Mouse (Mus musculus): Measurements from ENCODE around the gene Nnat.
"Not testable (repeated sequence)": the region's sequence is repeated elsewhere in the genome, so short reads cannot be mapped to it uniquely, and the experiment has no call there.

Nnat gene

DNA sequence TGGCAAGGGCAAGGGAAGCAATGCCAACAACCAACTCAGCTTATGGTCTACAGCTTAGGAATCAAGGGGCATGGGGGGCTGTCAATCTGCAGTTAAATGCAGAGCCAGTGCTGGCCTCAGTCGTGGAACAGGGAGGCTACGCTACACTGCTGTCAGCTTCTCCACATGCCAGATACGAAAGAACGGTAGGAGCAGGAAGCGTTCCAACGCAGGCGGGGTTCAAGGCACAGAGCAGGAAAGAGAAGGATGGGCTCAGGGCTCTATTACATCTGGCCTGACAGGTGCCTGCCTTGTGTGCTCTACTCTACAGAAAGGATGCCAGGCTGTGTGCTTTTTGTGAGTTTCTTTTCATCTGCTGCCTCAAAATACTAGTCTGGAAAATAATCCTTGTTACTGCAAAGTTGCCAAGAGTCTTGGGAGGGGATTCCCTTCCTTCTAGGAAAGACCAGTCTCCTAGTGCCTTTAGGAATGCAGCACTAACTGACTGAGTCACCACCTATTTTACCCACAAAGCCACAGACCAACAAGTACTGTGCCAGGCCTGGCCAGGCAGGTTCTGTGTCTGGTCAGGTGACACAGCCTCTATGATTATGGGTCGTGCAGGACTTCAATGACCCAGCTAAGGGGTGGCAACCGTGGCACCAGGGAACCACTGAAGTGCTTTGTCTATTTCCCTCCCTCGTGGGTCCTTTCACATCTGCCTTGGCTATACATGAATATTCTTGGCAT is 7.6 kb upstream of the Nnat start:
- in situ Hi-C loops (cut with MboI, MseI), result no loop called here

DNA sequence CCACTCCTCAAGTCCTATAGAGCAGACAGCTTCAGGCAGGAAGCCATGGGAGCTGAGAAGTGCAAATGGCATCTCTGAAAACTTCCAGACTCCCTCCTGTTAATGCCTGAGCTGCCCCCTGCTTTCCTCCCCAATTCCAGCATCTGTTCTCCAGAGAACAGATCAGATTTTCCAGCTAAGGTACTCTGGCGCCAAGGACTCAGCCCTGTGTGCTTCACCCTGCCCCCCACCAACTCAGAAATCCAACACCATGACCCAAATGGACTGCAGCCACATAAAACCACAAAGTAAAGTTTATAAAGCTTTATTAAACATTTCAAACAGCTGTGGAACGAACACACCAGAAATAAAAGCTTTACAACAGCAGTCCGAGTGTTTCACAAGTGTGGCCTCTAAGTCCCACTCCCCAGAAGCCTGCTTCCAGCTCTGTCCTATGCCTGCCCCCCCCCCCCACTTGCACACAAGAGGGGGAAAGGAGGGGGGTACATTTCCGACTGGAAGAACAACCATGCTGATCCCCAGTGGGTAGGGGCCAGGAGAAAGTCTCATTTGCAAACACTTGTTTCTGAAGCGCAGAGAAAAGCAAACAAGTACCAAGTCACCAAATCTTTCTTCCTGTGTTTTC is 3.7 kb upstream of the Nnat start:
- in situ Hi-C loops (cut with MboI, MseI), result no loop called here

DNA sequence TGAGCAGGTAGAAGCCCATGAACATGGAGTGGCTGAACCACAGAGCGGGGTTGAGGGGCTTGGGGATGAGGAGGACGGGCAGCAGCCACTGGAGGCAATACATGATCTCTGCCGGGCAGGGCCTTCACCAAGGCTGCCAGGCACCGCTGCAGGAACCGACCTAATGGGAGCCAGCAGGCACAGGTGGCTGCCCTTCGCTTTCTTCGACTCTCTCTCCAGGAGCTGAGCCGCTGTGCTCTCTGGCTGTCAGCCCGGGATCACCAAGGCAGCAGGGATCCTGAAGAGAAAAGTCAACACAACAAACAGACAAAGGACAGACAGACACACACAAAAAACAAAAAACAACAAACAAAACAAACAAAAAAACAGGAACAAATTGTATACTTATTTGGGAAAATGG is 1.8 kb upstream of the Nnat start:
- in situ Hi-C loops (cut with MboI, MseI), result no loop called here

DNA sequence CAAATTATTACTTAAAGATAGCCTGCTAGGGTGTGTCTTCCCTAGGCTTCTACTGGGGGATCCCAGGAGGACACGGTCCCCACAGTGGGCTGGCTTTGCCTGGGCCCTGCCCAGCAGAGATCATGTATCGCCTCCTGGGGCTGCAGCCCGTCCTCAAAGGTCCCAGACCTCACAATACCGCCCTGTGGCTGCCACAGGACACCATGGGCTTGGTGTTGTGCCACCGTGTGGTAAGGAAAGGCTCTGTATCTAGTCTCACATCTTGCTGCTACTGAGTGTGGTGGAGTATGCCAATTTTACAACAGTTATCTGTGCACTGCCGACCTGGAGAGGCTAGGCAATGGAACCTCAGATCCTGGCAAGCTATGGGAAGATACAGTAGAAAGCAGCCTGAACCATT is 1.4 kb upstream of the Nnat start:
- in situ Hi-C loops (cut with MboI, MseI), result no loop called here

DNA sequence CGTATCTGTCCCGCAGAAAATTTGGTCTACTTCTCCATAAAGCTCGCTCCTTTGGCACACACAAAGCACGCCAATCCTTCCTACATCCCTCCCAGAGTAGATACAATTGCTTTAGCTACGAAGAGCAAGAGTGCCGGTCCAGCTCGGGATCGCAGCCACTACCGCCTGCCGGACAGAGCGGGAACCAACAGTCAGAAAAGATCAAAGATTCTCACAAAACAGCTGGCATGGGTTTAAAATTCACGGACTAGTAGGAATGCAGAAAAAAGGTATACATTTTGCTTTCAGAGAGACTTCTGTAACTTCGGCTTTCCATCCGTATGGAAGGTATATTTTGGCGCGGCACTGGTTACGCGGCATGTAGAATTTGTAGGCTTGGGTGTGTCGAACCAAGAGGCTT is 438 bp upstream of the Nnat start:
- in situ Hi-C loops (cut with MboI, MseI), result no loop called here

DNA sequence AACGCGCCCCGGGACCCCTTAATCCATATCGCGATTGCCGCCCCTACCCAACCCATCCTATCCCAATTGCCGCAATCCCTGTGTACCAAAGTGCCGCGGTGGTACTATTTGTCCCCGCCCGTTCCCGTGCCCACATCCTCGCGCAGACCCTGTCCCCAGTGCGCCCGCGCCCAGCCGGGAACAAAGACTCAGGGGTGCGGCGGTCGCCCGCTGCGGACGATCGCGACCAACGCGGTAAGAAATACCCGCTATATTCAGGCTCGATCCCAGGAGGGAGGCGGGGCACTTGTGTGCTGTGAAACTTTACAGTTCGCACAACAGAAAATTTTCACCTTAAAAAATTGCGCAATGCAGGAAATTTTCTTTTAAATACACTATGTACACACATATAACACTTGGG is 424 bp downstream of the Nnat start:
- in situ Hi-C loops (cut with MboI, MseI), result no loop called here

DNA sequence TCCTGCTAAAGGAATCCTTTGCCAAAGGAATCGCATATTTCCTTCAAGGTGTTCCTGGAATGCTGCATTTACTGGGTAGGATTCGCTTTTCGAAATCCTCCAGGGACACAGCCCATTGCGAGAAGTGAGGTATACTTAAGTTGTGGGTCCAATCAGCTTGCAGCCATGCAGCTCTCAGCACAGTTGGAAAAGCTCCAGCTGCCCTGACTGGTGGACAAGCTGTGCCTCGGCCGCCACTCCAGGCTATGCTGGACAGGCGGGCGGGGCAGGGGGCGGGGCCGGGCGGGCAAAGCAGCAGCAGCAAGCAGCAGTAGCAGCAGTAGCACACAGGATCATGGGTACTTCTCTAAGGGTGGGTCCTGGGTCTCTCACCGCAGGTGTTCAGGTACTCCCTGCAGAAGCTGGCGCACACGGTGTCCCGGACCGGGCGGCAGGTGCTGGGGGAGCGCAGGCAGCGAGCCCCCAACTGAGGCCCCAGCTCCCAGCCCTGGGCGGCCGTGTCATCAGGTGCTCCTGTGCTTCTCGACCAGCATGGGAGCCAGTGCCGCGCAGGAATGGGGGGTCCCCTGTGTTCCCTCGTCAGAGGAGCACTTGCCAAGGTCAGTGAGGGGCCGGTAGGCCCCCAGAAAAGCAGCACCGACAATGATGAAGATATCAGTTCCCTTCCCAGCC is 1.4 kb downstream of the Nnat start:
- in situ Hi-C loops (cut with MboI, MseI), result no loop called here

DNA sequence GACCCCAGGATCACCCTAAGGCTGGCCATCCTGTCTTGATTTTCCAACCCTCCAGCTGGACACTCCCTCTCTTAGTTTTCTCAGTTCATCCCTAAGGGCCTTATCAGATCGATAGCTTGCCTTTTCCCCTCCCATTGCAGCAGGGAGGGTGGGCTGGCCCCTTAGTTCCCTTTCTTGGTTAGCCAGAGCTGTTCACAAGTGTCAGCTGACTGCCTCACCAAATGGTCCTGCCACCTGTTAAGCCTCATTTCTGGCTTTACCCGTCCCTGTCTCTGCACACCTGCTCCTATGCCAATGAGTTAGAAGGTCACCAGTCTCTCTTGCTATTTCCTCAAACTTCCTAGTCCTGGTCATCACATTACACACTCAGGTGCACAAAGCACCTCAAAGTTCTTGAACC is 3.2 kb downstream of the Nnat start:
- in situ Hi-C loops (cut with MboI, MseI), result no loop called here

DNA sequence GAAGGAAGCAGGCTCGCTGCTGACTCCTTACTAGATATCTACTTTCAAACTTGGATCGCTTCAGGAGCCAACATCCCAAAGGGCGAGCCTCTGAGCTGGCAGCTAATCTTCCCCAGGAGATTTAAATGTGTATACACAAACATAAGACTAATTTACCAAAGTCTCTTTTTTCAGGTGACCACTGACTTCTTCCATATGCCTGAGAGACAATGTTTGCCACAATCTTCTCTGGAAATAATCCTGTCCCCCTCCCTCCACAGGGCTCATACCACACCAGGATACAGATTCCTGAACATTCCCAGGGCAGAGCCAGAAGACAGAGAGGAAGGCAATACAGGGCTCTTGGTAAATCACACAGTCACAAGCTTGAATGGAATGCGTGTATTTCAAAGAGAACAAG is 4.8 kb downstream of the Nnat start:
- in situ Hi-C loops (cut with MboI, MseI), result no loop called here

DNA sequence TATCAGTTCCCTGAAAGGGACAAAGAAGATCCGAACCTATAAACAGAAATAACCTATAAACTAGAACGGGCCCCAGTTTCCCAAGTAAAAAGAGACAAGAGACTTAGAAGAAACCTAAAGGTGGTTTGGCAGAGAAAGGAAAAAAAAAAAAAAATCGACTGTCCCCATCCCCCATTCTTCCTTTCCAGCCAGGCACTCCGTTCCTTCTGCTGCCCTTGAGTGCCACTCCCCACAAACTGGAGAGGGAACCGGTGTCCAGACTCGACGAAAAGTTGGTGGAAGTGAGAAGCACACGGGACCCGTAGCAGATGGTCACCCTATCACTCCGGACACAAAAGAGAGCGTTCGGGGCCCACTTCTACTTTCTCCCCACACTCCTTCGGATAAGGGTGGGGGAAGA is 5.6 kb downstream of the Nnat start:
- in situ Hi-C loops (cut with MboI, MseI), result no loop called here

DNA sequence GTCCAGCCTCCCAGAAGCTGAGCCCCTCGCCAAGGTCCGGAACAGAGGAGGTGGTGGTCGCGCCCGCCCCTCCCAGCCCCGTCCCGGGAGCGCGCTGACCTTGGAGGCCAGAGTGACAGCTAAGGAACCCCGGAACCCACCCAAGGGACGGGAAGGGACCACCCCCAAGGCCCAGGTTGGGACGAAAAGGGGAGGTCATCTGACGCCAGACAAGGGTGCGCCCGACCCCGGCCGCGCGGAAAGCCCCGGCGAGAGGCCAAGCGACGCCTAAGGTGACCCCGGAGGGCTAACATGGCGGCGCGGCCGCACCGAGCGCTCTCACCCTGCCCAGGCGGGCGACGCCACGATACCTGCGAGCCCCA is 6.0 kb downstream of the Nnat start:
- in situ Hi-C loops (cut with MboI, MseI), result no loop called here

DNA sequence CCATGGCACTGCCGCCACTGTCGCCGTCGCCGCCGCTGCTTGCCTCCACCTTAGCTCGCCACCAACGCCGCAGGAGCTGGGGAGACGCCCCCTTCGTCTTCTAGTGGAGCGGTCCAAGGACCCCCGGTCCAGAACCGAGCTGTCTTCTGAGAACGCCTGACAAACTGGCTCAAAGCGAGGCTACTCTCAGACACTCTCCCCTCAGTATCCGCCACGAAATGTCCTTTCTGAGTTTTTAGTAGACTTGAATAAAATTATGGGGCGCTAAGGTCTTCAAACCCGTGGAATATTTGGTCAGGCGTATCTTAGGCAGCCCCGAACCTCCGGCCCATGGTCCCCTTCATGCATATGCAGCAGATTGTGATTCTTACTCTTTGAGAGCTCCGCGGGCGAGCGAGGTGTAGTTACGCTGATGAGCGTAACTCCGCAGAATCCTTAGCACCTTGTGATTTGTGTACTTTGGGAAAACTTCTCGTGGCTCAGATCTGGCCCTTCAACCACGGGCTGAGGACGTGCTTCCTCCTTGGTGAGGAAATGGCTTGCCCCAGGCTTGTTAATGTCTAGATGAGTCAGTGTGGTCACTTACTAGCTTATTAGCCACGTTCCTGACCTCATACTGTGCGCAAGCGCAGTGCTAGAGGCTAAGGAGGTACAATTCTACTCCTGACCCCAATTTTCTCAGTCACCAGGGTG is 6.5 kb downstream of the Nnat start:
- in situ Hi-C loops (cut with MboI, MseI), result no loop called here

DNA sequence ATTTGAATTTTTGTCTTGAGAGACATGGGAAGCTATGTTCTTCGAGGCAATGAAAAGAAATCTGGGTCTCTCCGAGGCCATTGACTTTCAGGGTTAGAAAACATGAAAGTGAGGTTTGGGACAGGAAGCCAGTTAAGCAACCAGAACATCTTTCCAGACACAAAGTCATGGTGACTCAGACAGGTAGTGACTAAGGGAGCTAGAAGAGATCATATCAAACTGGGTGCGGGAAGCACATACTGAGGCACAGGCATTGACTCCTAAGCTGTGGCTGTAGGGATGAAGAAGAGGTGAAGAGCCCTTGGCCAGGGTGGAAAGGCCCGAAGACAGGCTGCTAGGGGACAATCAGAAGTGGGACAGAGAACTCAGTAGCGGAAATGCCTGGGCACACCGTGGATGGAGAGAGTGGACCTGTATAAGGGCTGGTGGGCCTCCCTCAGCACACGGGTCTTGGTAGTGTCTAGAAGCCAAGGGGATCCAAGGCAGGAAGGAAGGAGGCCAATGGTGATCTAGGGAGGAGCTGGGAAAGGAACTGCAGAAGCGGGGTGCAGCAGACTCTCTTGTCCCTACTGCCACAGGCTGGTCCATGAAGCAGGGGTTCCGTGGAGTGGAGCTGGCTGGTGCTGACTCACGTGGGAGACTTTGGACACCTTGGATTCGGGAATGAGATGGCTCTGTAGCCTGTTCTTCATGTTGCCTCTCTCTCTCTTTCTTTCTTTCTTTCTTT is 7.5 kb downstream of the Nnat start:
- in situ Hi-C loops (cut with MboI, MseI), result no loop called here

DNA sequence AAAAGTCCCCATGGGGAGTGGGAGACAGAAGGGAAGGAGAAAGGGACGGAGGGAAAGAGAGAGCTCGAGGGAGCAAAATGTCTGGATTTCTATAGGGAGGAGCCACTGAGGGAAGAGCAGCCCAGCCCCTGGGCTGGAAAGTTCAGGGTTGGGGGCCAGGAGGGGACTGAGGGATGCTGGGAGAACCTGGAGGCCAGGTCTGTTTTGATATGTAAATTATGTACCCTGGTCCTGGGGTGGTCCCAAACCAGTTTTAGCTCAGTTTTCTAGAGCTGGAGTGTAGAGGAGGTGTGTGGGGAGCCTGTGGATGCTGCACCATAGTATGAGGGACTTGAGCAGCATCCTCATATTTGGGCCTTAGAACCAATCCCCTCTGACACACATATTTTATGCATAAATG is 9.0 kb downstream of the Nnat start:
- in situ Hi-C loops (cut with MboI, MseI), result no loop called here

DNA sequence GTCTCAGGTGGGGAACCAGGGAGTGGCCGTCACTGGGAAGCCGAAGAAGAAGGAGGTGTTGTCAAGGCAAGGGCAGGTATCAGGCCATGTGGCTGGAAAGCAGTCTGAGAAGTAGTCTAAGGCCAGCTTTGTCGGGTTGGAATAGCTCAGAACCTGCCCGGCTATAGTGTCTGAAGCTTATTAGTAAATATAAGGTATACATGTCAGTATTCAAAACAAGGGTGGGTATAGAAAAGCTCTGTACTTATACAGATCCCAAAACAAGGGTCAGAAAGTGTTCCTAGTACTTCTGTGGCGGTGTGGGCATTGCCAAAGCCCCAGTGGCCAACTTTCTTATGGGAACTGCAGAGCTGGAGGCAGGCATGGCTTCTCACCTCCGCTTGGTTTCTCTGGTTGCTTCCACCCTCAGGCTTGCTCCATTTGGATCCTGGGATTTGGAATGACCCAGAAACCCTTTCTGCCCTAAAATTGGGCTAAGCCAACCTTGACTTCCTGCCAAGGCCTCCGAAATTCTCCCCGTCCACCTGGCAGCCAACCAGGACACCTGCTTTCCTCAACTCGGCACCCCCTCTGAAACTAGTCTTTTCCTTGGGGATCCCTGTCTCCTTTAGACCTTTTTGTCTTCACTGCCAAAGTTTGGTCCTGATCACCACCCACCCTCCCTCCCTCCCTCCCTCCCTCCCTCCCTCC is 10.1 kb downstream of the Nnat start:
- in situ Hi-C loops (cut with MboI, MseI), result loop anchor here (5.0 kb wide), 3 partner anchors 108 to 233 kb away; no protein-coding TSS in a partner anchor

DNA sequence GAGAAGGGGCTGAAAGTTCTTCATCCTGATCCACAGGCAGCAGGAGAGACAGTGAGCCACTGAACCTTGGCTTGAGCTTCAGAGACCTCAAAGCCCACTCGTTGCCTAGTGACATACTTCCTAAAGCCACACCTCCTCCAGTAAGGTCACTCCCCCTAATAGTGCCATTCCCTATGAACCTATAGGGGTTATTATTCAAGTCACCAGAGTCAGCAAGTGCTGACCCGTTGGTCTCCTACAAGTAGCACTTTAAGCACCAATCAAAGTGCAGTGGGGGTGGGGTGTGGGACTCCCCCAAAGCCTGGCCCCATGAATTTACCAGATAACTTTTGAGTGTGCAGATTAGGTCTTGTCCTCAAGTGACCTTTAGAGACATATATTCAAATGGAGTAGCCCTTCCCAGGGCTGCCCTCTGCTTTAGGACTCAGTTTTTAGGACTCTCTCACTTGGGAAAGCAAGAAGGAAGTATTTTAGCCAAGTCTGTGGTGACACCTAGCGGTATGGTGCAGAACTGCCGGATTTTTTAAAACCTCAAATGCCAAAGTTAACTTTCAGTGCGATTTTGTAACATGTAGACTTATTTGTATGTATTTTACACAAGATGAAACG is 11.4 kb downstream of the Nnat start, which contains the start of gene Blcap:
Blcap (minus strand) TSS at position 51 of the 609 bp plus-strand sequence.
- in situ Hi-C loops (cut with MboI, MseI), result loop anchor here (5.0 kb wide), 3 partner anchors 109 to 234 kb away; no protein-coding TSS in a partner anchor

DNA sequence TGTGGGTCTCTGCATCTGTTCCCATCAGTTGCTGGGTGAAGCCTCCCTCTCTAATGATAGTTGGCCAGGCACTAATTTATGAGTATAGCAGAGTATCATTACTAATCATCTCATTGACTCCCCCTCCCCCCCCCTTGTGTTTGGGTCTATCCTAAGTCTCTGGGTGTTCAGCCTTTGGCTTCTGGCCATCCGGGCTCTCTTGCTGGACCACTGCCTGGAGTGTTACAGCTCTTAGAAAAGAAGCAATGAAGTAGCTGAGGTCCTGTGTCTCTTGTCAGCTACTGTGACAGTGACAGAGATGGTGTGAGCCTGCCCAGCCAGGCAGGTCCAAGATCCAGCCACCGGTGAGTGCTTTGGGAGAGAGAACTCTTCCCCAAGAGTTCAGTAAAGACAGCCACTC is 12.9 kb downstream of the Nnat start:
- in situ Hi-C loops (cut with MboI, MseI), result loop anchor here (5.0 kb wide), 3 partner anchors 110 to 235 kb away; no protein-coding TSS in a partner anchor

DNA sequence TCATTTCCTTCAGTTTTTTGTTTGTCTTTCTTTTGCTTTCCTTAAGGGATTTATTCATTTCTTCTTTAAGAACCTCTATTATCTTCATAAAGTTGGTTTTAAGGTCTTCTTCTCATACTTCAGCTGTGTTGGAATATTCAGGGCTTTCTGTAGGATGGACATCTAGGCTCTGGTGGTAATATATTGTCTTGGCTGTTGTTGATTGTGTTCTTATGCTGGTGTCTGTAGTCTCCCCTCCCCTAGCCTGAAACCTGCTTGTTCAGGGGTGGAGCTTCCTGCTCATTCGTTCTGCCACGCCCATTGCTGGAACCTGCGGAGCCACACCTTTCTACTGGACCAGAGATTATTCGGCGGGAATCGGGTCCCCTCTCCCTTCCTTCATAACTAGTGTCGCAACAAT is 25.5 kb downstream of the Nnat start:
- in situ Hi-C loops (cut with MboI, MseI), result not testable (repeated sequence)

DNA sequence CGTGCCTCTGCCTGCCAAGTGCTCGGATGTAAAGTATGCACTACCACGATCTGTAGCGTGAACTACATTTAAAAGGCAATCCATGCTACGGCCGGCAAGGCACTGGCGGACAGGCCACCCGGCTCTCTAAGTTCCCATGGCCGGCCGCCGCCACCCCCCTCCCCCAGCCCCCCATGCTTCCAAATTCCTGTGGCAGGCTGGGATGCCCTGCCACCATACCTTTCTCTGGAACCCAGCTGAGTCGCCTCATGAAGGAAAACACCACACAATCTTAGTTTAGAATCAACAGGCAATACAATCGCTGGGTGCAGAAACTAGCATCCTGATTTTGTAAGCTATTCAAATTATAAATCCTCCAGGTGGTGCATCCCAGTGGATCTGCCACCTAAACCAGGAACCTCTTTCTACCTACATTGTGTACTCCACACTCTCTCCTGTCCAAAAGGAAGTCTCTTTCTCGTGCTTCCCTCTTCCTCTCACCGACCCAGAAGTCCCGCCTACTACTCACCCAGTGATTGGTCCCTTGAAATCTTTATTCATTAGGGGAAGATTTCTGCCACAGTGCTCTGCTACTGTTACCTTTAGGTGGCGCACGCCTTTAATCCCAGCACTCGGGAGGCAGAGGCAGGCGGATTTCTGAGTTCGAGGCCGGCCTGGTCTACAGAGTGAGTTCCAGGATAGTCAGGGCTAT is 37.1 kb downstream of the Nnat start:
- in situ Hi-C loops (cut with MboI, MseI), result no loop called here

DNA sequence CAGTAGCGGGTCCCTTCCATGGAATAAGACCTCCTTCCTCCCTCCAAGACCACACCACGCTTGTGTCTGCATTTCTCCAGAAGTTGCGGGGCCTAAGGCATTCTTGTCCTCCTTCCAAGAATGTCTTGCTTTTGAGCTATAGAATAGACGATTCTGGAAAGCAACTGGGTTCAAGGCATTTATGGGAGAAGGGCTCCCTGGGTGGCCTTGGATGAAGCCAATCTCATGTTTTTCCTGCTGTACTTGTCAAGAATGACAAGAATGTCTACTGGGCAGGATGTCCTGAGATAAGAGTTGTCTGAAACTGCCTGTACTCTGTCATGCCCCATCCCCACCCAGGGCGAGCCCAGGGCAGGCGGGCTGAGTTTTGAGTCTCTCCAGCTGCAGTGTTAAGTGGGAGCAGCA is 41.6 kb downstream of the Nnat start:
- in situ Hi-C loops (cut with MboI, MseI), result loop anchor here in 1 of 2 experiments (25.0 kb wide), 1 partner anchor 636 kb away; the partner anchor contains the start of gene D630003M21Rik
